Mouse (Mus musculus): ENCODE data around the gene Kctd15.
A peak's percentile ranks its signal among the peaks of the same experiment; 100 is the strongest.

The Kctd15 gene

GRCm38 (mm10) chr7:34656632-34657031 is at the start of gene Kctd15:
TSS of gene Kctd15 (minus strand) at chr7:34656732.
- DNase-seq, result no peak

GRCm38 (mm10) chr7:34704401-34704800 is 47.9 kb upstream of the Kctd15 start:
- peak in 1 of 2 experiments; percentile 34 for DNase-seq

GRCm38 (mm10) chr7:34703437-34703836 is 46.9 kb upstream of the Kctd15 start:
- peak; percentile 47 to 68 for DNase-seq

GRCm38 (mm10) chr7:34702718-34703351 is 46.3 kb upstream of the Kctd15 start:
- peak; percentile 89 for DNase-seq

GRCm38 (mm10) chr7:34699888-34700287 is 43.4 kb upstream of the Kctd15 start:
- DNase-seq, result no peak

GRCm38 (mm10) chr7:34698221-34698620 is 41.7 kb upstream of the Kctd15 start:
- peak; percentile 35 to 57 for DNase-seq

- DNase-seq, result no peak
These were observed 39.6 kb upstream of the Kctd15 start for GRCm38 (mm10) chr7:34696086-34696485.

GRCm38 (mm10) chr7:34694898-34695297 is 38.4 kb upstream of the Kctd15 start:
- DNase-seq, result peak; percentile 39 to 44

- DNase-seq, result no peak
These were observed 37.4 kb upstream of the Kctd15 start for GRCm38 (mm10) chr7:34693916-34694315.

- no peak for DNase-seq
These were observed 36.5 kb upstream of the Kctd15 start for GRCm38 (mm10) chr7:34693072-34693471.

GRCm38 (mm10) chr7:34690111-34690510 is 33.6 kb upstream of the Kctd15 start:
- DNase-seq, result no peak

GRCm38 (mm10) chr7:34689028-34689427 is 32.5 kb upstream of the Kctd15 start:
- DNase-seq, result peak in 1 of 2 experiments; percentile 40

GRCm38 (mm10) chr7:34685801-34686200 is 29.3 kb upstream of the Kctd15 start:
- DNase-seq, result no peak

- no peak for DNase-seq
These were observed 28.6 kb upstream of the Kctd15 start for GRCm38 (mm10) chr7:34685176-34685575.

GRCm38 (mm10) chr7:34680771-34681421 is 24.4 kb upstream of the Kctd15 start:
- DNase-seq, result no peak

GRCm38 (mm10) chr7:34679886-34680285 is 23.4 kb upstream of the Kctd15 start:
- no peak for DNase-seq

- DNase-seq, result peak; percentile 87 to 90
These were observed 19.4 kb upstream of the Kctd15 start for GRCm38 (mm10) chr7:34675831-34676514.

GRCm38 (mm10) chr7:34675120-34675790 is 18.7 kb upstream of the Kctd15 start:
- DNase-seq, result peak in 1 of 2 experiments; percentile 35

- no peak for DNase-seq
These were observed 16.4 kb upstream of the Kctd15 start for GRCm38 (mm10) chr7:34672916-34673315.

GRCm38 (mm10) chr7:34671911-34672310 is 15.4 kb upstream of the Kctd15 start:
- peak; percentile 94 to 95 for DNase-seq

GRCm38 (mm10) chr7:34670778-34671177 is 14.2 kb upstream of the Kctd15 start:
- no peak for DNase-seq

GRCm38 (mm10) chr7:34669336-34669735 is 12.8 kb upstream of the Kctd15 start:
- DNase-seq, result peak in 1 of 2 experiments; percentile 28

GRCm38 (mm10) chr7:34667874-34668273 is 11.3 kb upstream of the Kctd15 start:
- DNase-seq, result peak; percentile 65 to 77

Measured in kidney, postnatal 4 days (tissue).